Mouse (Mus musculus): ENCODE measurements at regions not wholly inside any gene's neighbourhood (a gene's known extent, or its start where the extent isn't known, plus 50 kb on each side); places are given as distances from the start of the nearest gene placed in this dataset.

- 73% methylated on average over 9 of the region's 9 CpGs for WGBS
- no peak overlapping the region for H3K27ac ChIP-seq (ENCODE audit: insufficient read depth, low read depth, low read length)
- H3K4me1 ChIP-seq (ENCODE audit: control insufficient read depth, insufficient read depth, low read length) = no peaks in the 10 kb centered on the region
- no peaks in the 10 kb centered on the region for H3K36me3 ChIP-seq (ENCODE audit: control insufficient read depth, insufficient read depth, low read length)
- H3K27me3 ChIP-seq (replicated peaks; ENCODE audit: control insufficient read depth, insufficient read depth, low read length) = no peaks in the 10 kb centered on the region
- TF ChIP-seq POLR2A (IDR thresholded peaks at IDR 0.05; ENCODE audit: low read depth, low read length) (no peak), CTCF (conservative IDR thresholded peaks at IDR 0.05; ENCODE audit: insufficient read depth, insufficient read length, low read depth, low read length) (no peak)
- no peak for DNase-seq
- H3K4me3 ChIP-seq (ENCODE audit: insufficient read depth, low read depth, low read length) = no peak overlapping the region
Observed at GRCm38 (mm10) chr4:127758961-127759360, 211.8 kb downstream of the CK137956 start.

- Histone ChIP-seq H3K27me3 (replicated peaks; ENCODE audit: control insufficient read depth, insufficient read depth, low read length) (no peaks in the 10 kb centered on the region), H3K4me3 (ENCODE audit: insufficient read depth, low read depth, low read length) (no peak overlapping the region), H3K36me3 (ENCODE audit: control insufficient read depth, insufficient read depth, low read length) (no peaks in the 10 kb centered on the region), H3K27ac (ENCODE audit: insufficient read depth, low read depth, low read length) (no peak overlapping the region), H3K4me1 (ENCODE audit: control insufficient read depth, insufficient read depth, low read length) (no peaks in the 10 kb centered on the region)
- no peak for DNase-seq
- WGBS = 79% methylated on average over 6 of the region's 6 CpGs
- no peak for TF ChIP-seq POLR2A (IDR thresholded peaks at IDR 0.05; ENCODE audit: low read depth, low read length)
- TF ChIP-seq CTCF (conservative IDR thresholded peaks at IDR 0.05; ENCODE audit: insufficient read depth, insufficient read length, low read depth, low read length) = no peak
Observed at GRCm38 (mm10) chr4:127756238-127756637, 214.5 kb downstream of the CK137956 start.

GRCm38 (mm10) chr4:127750781-127751180 lies 220.0 kb downstream of the CK137956 start:
- Histone ChIP-seq H3K36me3 (ENCODE audit: control insufficient read depth, insufficient read depth, low read length) (no peaks in the 10 kb centered on the region), H3K27ac (ENCODE audit: insufficient read depth, low read depth, low read length) (no peak overlapping the region), H3K4me1 (ENCODE audit: control insufficient read depth, insufficient read depth, low read length) (no peaks in the 10 kb centered on the region), H3K4me3 (ENCODE audit: insufficient read depth, low read depth, low read length) (no peak overlapping the region), H3K27me3 (replicated peaks; ENCODE audit: control insufficient read depth, insufficient read depth, low read length) (no peaks in the 10 kb centered on the region)
- no peak for DNase-seq
- 75% methylated on average over 3 of the region's 3 CpGs for WGBS
- TF ChIP-seq CTCF (conservative IDR thresholded peaks at IDR 0.05; ENCODE audit: insufficient read depth, insufficient read length, low read depth, low read length) (no peak), POLR2A (IDR thresholded peaks at IDR 0.05; ENCODE audit: low read depth, low read length) (no peak)

- H3K4me1 ChIP-seq (ENCODE audit: control insufficient read depth, insufficient read depth, low read length) = no peaks in the 10 kb centered on the region
- whole genome bisulfite sequencing = 64% methylated on average over 5 of the region's 5 CpGs
- no peak overlapping the region for H3K27ac ChIP-seq (ENCODE audit: insufficient read depth, low read depth, low read length)
- no peaks in the 10 kb centered on the region for H3K36me3 ChIP-seq (ENCODE audit: control insufficient read depth, insufficient read depth, low read length)
- TF ChIP-seq POLR2A (IDR thresholded peaks at IDR 0.05; ENCODE audit: low read depth, low read length) (no peak), CTCF (conservative IDR thresholded peaks at IDR 0.05; ENCODE audit: insufficient read depth, insufficient read length, low read depth, low read length) (no peak)
- no peaks in the 10 kb centered on the region for H3K27me3 ChIP-seq (replicated peaks; ENCODE audit: control insufficient read depth, insufficient read depth, low read length)
- H3K4me3 ChIP-seq (ENCODE audit: insufficient read depth, low read depth, low read length) = no peak overlapping the region
- no peak for DNase-seq
Observed at GRCm38 (mm10) chr4:127747876-127748275, 222.9 kb downstream of the CK137956 start.

- Histone ChIP-seq H3K4me3 (ENCODE audit: insufficient read depth, low read depth, low read length) (no peak overlapping the region), H3K27ac (ENCODE audit: insufficient read depth, low read depth, low read length) (no peak overlapping the region), H3K4me1 (ENCODE audit: control insufficient read depth, insufficient read depth, low read length) (no peaks in the 10 kb centered on the region), H3K36me3 (ENCODE audit: control insufficient read depth, insufficient read depth, low read length) (no peaks in the 10 kb centered on the region), H3K27me3 (replicated peaks; ENCODE audit: control insufficient read depth, insufficient read depth, low read length) (no peaks in the 10 kb centered on the region)
- DNase-seq = no peak
- WGBS = 76% methylated on average over 2 of the region's 2 CpGs
- TF ChIP-seq POLR2A (IDR thresholded peaks at IDR 0.05; ENCODE audit: low read depth, low read length) = no peak
- no peak for TF ChIP-seq CTCF (conservative IDR thresholded peaks at IDR 0.05; ENCODE audit: insufficient read depth, insufficient read length, low read depth, low read length)
Observed at GRCm38 (mm10) chr4:127736781-127737180, 234.0 kb downstream of the CK137956 start.

GRCm38 (mm10) chr4:127736151-127736550 lies 234.6 kb downstream of the CK137956 start:
- TF ChIP-seq POLR2A (IDR thresholded peaks at IDR 0.05; ENCODE audit: low read depth, low read length) (no peak), CTCF (conservative IDR thresholded peaks at IDR 0.05; ENCODE audit: insufficient read depth, insufficient read length, low read depth, low read length) (no peak)
- no peak for DNase-seq
- Histone ChIP-seq H3K27ac (ENCODE audit: insufficient read depth, low read depth, low read length) (no peak overlapping the region), H3K4me3 (ENCODE audit: insufficient read depth, low read depth, low read length) (no peak overlapping the region), H3K36me3 (ENCODE audit: control insufficient read depth, insufficient read depth, low read length) (no peaks in the 10 kb centered on the region), H3K27me3 (replicated peaks; ENCODE audit: control insufficient read depth, insufficient read depth, low read length) (no peaks in the 10 kb centered on the region), H3K4me1 (ENCODE audit: control insufficient read depth, insufficient read depth, low read length) (no peaks in the 10 kb centered on the region)
- WGBS = 63% methylated on average over 5 of the region's 5 CpGs

- Histone ChIP-seq H3K27ac (ENCODE audit: insufficient read depth, low read depth, low read length) (no peak overlapping the region), H3K27me3 (replicated peaks; ENCODE audit: control insufficient read depth, insufficient read depth, low read length) (no peaks in the 10 kb centered on the region), H3K36me3 (ENCODE audit: control insufficient read depth, insufficient read depth, low read length) (no peaks in the 10 kb centered on the region), H3K4me3 (ENCODE audit: insufficient read depth, low read depth, low read length) (no peak overlapping the region), H3K4me1 (ENCODE audit: control insufficient read depth, insufficient read depth, low read length) (no peaks in the 10 kb centered on the region)
- no peak for DNase-seq
- TF ChIP-seq POLR2A (IDR thresholded peaks at IDR 0.05; ENCODE audit: low read depth, low read length) (no peak), CTCF (conservative IDR thresholded peaks at IDR 0.05; ENCODE audit: insufficient read depth, insufficient read length, low read depth, low read length) (no peak)
- WGBS = 73% methylated on average over 8 of the region's 8 CpGs
Observed at GRCm38 (mm10) chr4:127734641-127735040, 236.1 kb downstream of the CK137956 start.

- DNase-seq = no peak
- no peaks in the 10 kb centered on the region for H3K4me1 ChIP-seq (ENCODE audit: control insufficient read depth, insufficient read depth, low read length)
- 82% methylated on average over 5 of the region's 5 CpGs for WGBS
- no peak overlapping the region for H3K27ac ChIP-seq (ENCODE audit: insufficient read depth, low read depth, low read length)
- H3K4me3 ChIP-seq (ENCODE audit: insufficient read depth, low read depth, low read length) = no peak overlapping the region
- no peaks in the 10 kb centered on the region for H3K27me3 ChIP-seq (replicated peaks; ENCODE audit: control insufficient read depth, insufficient read depth, low read length)
- TF ChIP-seq CTCF (conservative IDR thresholded peaks at IDR 0.05; ENCODE audit: insufficient read depth, insufficient read length, low read depth, low read length) (no peak), POLR2A (IDR thresholded peaks at IDR 0.05; ENCODE audit: low read depth, low read length) (no peak)
- no peaks in the 10 kb centered on the region for H3K36me3 ChIP-seq (ENCODE audit: control insufficient read depth, insufficient read depth, low read length)
Observed at GRCm38 (mm10) chr4:127718661-127719060, 252.1 kb downstream of the CK137956 start.

All from kidney, adult 2 months (tissue).